Mouse (Mus musculus): ENCODE measurements around the gene Gse1.

Gse1 gene

GRCm38 (mm10) chr8:120476711-120477575, 248.7 kb downstream of the Gse1 start:
- in situ Hi-C loops (cut with MseI, MboI), result no loop called here

GRCm38 (mm10) chr8:120478754-120479153, 250.5 kb downstream of the Gse1 start:
- in situ Hi-C loops (cut with MseI, MboI), result no loop called here

- in situ Hi-C loops (cut with MseI, MboI), result no loop called here
These were observed 251.4 kb downstream of the Gse1 start for GRCm38 (mm10) chr8:120479691-120480090.

- in situ Hi-C loops (cut with MseI, MboI), result no loop called here
These were observed 253.9 kb downstream of the Gse1 start for GRCm38 (mm10) chr8:120482015-120482689.

- in situ Hi-C loops (cut with MseI, MboI), result no loop called here
These were observed 256.2 kb downstream of the Gse1 start for GRCm38 (mm10) chr8:120484460-120484859.

- in situ Hi-C loops (cut with MseI, MboI), result no loop called here
These were observed 256.9 kb downstream of the Gse1 start for GRCm38 (mm10) chr8:120485116-120485515.

- in situ Hi-C loops (cut with MseI, MboI), result no loop called here
These were observed 257.6 kb downstream of the Gse1 start for GRCm38 (mm10) chr8:120485551-120486476.

GRCm38 (mm10) chr8:120486477-120487376, 258.5 kb downstream of the Gse1 start:
- in situ Hi-C loops (cut with MseI, MboI), result no loop called here

- in situ Hi-C loops (cut with MseI, MboI), result no loop called here
These were observed 259.1 kb downstream of the Gse1 start for GRCm38 (mm10) chr8:120487377-120487728.

GRCm38 (mm10) chr8:120487729-120488510, 259.7 kb downstream of the Gse1 start:
- in situ Hi-C loops (cut with MseI, MboI), result no loop called here

GRCm38 (mm10) chr8:120488636-120489131, 260.4 kb downstream of the Gse1 start:
- in situ Hi-C loops (cut with MseI, MboI), result no loop called here

- in situ Hi-C loops (cut with MseI, MboI), result no loop called here
These were observed 261.0 kb downstream of the Gse1 start for GRCm38 (mm10) chr8:120489142-120489754.

- in situ Hi-C loops (cut with MseI, MboI), result no loop called here
These were observed 261.6 kb downstream of the Gse1 start for GRCm38 (mm10) chr8:120489771-120490281.

- in situ Hi-C loops (cut with MseI, MboI), result no loop called here
These were observed 262.3 kb downstream of the Gse1 start for GRCm38 (mm10) chr8:120490354-120491141.

GRCm38 (mm10) chr8:120491166-120491793, 263.0 kb downstream of the Gse1 start:
- in situ Hi-C loops (cut with MseI, MboI), result no loop called here

GRCm38 (mm10) chr8:120492193-120492880, 264.1 kb downstream of the Gse1 start:
- in situ Hi-C loops (cut with MseI, MboI), result no loop called here

- in situ Hi-C loops (cut with MseI, MboI), result no loop called here
These were observed 264.6 kb downstream of the Gse1 start for GRCm38 (mm10) chr8:120492881-120493220.
